Mouse (Mus musculus) gonadal fat pad, adult 2 months (tissue): ENCODE data around the gene Borcs5. TPM values are rescaled to one million over a fixed set of nuclear protein-coding genes. Genes with fewer than 3 reads are reported as not detected.

Experiments used
- DNase-seq: peaks from one replicate; pipeline ENCODE4 v3.0.0-alpha.2; 2012; ENCODE audit warnings: low read depth
- polyA plus RNA-seq: library from polyadenylated mRNA; depleted of rRNA; stranded (reverse); fragments of >200 nt; gene quantifications from 2 replicates; pipeline ENCODE4 v1.2.3, GENCODE M21; 2012

Gene Borcs5
- polyA plus RNA-seq, 1 experiment = 16.8 TPM

DNA sequence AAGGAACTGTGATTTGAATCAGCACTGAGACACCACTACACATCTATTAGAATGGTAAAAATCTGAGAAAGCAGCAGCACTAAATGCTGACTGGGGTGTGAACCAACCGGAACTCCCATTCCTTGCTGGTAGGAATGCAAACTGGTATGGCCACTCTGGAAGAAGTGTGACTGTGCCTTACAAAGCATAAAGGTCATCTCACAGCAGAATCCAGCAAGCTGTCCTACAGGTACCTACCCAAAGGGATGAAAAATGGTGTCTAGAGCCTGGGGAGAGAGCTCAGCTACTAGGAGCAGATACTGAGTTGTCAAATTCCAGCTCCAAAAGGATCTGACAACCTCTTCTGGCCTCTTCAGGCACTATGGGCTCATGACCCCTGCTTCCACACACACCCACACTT, 12.7 kb upstream of the Borcs5 start:
- no peak for DNase-seq

- DNase-seq = no peak
These were observed 8.9 kb upstream of the Borcs5 start for GRCm38 (mm10) chr6:134630447-134630846.

DNA sequence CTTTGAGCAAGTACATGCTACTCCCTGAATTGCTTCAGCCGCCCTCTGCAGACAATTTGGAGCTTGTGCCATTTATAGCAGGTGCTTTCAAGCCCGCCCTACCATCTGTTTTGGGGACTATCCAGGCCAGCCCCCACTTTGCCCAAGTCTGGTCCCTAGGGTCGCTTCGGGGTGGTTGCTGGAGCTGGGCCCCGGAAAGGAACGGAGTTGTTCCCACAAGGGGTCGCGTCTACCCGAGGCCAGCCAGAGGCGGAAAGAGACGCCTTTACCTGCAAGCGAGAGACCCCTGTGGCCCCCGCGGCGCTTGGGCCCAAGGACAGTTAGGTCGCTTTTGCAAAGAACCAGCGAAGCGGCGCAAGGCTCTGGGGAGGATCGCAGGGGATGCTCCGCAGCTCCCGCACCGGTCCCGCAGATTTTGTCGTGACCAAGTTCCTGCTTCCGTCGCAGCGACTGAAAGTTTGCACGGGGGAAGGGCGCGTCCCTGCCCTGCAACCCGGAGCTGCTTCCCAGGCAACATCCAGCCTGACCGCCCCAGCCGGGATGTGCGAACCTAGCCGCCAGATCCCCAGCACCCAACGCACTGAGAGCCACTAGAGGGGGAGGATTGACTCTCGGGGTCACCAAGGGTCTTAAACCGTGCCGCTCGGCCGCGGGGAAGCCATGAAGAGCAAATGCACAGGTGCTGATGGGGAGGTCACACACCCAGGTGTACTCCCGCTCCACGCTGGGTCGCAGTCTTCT, 7.2 kb upstream of the Borcs5 start, which contains the start of gene Mansc1:
Gene Mansc1, minus strand, starts transcription at position 542 of the 741 bp plus-strand sequence.
- DNase-seq = no peak

DNA sequence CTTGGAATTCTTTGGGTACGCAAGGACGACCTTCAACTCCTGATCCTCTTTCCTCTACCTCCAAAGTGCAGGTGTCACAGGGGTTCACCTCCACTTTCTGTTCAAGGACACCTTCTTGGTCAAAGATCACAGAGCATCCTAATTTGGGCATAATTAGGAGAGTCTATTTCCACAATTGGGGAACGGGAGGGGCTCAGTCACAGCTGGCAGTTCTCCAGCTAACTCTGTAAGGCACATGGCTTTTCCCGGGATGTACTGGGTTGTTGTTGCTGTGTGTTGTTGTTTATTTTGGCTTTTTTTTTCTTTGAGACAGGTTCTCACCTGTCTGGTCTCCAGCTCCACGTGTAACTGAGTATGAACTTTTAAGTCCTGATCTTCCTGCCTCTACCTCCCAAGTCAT, 6.6 kb upstream of the Borcs5 start:
- no peak for DNase-seq

GRCm38 (mm10) chr6:134633553-134633952, 5.8 kb upstream of the Borcs5 start:
- DNase-seq = peak; percentile 98

- no peak for DNase-seq
These were observed 2.8 kb upstream of the Borcs5 start for GRCm38 (mm10) chr6:134636476-134636875.

GRCm38 (mm10) chr6:134639900-134640299, 590 bp downstream of the Borcs5 start:
- DNase-seq = no peak

GRCm38 (mm10) chr6:134640485-134641475, 1.5 kb downstream of the Borcs5 start:
- DNase-seq = no peak

DNA sequence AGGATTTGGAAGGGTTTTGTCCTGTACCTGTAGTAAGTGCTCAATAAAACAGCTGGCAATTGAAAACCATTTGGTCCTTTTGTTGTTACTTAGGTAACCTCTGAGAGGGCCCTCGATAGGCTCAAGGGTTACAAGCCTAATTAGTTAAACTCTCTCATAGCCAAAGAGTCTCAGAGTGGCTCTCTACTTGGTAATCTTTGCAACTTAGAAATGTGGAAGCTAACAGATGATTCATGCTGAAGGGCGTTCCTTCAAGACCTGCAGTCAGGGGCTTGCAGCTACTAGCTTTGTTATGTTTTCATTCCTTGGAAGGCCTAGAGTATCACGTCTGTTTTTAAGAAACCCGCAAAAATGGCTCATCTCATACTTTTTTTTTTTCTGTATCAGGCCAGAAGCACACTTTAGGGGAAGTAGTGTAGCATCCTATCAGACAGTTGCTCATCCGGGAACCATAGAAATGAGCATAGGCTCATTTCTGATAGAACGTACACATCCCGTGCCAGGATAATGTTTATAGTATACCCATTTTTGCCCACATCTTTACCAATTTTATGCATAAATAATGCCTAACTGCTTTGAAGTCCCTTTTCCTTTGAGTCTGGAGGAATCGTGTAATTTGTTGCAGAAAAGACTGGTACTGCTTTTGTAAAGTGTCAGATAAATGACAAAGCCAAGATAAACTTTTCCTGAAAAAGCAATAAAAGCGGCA, 2.6 kb downstream of the Borcs5 start:
- DNase-seq = no peak

DNA sequence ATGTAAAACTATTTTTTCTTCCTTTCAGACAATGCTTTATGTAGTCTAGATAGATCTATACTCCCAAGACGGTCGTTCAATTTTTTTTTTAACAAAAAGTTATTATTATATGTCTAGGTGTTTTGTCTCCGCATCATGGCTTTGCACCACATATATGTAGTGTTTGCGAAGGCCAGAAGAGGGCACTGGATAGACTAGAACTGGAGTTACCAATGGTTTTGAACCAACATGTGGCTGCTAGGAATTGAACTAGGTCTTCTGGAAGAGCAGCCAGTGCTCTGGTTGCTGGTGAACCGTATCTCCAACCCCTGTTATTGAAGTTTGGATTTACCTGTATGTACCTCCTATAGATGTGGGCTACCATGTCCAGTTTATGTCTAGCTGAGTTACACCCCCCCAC, 4.0 kb downstream of the Borcs5 start:
- no peak for DNase-seq

- no peak for DNase-seq
These were observed 7.5 kb downstream of the Borcs5 start for GRCm38 (mm10) chr6:134646835-134647234.

DNA sequence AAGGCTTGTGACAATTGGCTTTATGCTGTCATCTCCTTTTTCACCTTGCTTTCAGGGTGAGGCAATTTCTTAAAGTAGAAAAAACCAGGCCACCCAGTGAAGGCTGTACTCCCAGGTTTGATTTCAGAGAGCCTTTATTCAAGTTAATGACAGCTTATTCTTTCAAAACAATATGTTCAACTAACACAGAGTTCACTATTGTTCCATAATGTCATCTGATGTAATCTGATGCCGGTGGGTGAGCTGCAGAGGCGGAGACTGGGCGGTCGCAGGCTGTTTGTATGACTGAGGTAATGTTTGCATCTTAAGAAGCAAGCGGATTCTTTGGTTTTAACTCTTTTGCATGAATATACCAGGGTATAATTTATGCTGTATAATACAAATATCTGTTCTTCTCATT, 8.3 kb downstream of the Borcs5 start:
- peak; percentile 59 for DNase-seq

DNA sequence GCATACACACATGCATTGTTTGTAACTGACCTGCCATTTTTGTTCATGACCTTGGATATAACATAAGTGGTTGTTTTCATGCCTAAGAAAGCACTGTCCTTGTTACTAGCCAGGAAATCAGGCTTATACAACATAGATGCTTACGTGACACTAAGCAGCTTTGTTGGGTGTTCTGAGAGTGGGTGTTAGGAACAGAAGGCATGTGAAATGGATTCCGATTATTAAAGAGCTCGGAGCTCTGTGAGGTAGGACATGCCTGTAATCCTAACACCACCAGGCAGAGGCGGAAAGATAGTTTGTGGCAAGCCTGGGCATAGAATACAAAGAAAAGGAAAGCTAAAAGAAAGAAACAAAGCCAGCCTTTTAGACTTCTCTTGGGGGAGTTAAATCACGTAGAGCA, 9.0 kb downstream of the Borcs5 start:
- peak; percentile 58 for DNase-seq

- no peak for DNase-seq
These were observed 17.2 kb downstream of the Borcs5 start for GRCm38 (mm10) chr6:134656527-134656926.

- no peak for DNase-seq
These were observed 20.0 kb downstream of the Borcs5 start for GRCm38 (mm10) chr6:134659108-134659958.

DNA sequence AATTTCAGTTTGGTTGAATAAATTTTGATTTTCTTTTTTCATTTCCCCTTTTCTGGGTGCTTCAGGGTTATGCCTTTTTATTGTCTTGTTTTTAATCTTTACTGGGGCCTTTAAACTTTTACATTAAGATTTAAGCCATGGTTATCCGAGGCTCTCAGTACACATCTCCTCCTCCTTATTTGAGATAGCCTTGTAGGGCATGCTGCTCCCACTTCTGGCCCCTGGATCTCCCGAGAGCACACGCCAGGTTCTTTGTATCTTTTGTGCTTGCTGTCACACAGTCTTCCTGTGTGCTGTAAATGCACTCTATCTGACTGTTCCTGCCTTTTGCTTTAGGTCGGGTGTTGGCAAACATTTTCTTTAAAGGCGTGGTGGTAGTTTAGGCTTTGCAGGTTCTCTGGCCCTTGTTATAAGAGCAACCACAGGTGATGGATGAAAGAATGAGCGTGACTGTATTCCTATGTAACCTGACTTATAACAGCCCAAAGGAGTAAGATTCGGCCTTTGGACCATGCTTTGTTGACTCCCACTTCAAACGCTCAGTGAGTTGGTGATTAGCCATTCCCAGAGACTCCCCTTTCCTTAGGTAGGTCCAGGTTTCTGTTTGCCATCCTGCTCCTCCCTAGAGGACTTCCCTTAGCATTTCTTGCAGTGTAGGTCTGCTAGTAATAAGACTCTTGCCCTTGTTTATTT, 21.6 kb downstream of the Borcs5 start:
- DNase-seq = no peak

DNA sequence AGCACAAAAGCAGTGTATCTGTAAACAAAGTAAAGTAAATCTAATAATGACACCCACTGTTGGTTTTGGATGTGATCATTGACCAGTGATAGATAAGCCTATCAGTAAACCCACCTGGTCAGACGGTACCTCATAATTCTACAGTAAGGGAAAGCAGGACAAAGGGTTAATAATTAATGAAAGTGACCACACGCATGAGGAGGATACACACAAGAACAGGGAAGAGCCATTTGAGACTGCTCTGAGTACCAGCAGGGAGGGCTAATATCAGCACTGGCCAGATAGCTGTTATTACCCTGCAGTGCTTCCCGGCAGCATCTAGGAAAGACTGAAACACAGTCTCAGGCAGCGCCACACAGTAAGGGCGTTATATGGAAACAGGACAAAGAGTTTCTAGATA, 25.3 kb downstream of the Borcs5 start:
- DNase-seq = no peak

DNA sequence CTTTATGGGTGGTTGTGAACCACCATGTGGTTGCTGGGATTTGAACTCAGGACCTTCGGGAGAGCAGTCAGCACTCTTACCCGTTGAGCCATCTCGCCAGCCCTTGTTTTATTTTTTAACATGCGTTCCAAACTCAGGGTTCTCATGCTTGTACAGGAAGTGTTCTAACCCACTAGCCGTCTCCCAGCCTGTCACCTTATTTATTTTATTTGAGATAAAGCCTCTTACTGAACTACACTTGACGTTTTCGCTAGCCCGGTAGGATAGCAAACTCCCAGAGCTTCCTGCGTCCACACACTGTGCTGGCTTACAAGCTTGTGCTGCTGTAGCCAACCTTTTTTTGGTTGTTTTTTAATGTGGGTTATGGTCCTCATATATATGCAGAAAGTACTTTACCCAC, 26.5 kb downstream of the Borcs5 start:
- DNase-seq = no peak

- DNase-seq = no peak
These were observed 29.2 kb downstream of the Borcs5 start for GRCm38 (mm10) chr6:134668519-134668918.

- DNase-seq = no peak
These were observed 30.0 kb downstream of the Borcs5 start for GRCm38 (mm10) chr6:134669179-134669865.
